Mouse (Mus musculus): ENCODE results near the gene Atoh7.

GRCm38 (mm10) chr10:63059862-63060261 lies 39.6 kb upstream of the Atoh7 start, which contains the start of gene Pbld1:
- TF ChIP-seq POLR2A (IDR thresholded peaks at IDR 0.05; ENCODE audit: extremely low read depth, insufficient read depth, low read length) (no peak), CTCF (IDR thresholded peaks at IDR 0.05; ENCODE audit: low read depth, low read length) (no peak)
